Mouse (Mus musculus): Measurements from ENCODE around the gene Tdp2. TPM values are rescaled to one million over a fixed set of nuclear protein-coding genes. Genes with fewer than 3 reads are reported as not detected.
A peak's percentile ranks its signal among the peaks of the same experiment; 100 is the strongest.
"Not testable (repeated sequence)": the region's sequence is repeated elsewhere in the genome, so short reads cannot be mapped to it uniquely, and the experiment has no call there.

The Tdp2 gene
- polyA plus RNA-seq, 1 experiment from 2014 or later = 22.0 TPM

DNA sequence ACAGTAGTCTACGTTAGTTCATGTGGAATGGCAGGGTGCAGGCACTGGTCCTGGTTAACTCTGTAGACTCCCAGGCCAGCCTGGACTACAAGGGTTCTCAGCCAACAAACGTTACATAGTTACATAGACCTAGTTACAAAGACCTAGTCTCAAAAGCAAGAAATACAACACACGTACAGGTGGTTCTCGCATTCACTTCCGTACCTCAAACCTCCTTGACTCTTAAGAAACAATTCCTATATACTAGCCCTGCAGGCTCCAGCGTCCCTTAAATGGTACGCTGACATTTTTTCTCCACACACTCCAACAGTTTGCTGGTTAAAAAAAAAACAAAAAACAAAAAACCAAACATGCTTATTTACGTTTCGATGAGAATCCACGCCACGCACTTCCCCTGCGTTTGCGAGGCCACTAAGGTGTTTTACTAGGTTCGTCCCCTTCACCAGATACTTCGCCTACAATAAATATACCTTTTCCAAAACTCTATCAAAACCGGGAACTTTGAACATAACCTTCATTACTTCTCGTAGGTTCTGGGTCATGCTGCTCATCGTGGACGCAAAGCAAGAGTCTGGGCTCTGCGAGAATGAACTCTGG, 625 bp upstream of the Tdp2 start:
- ATAC-seq (ENCODE audit: low FRiP score, low TSS enrichment) (no peak), DNase-seq (ENCODE audit: low spot score) (no peak)
- H3K27me3 ChIP-seq (ENCODE audit: control insufficient read depth, insufficient read depth, low read length) = no peaks in the 10 kb centered on the region
- H3K27ac ChIP-seq (replicated peaks) = peak overlapping the region; percentile 96
- H3K36me3 ChIP-seq (ENCODE audit: control insufficient read depth, insufficient read depth, low read length) = no peaks in the 10 kb centered on the region
- peak overlapping the region; percentile 92 for H3K4me3 ChIP-seq (ENCODE audit: low read depth, low read length)
- 0 out of 2 replicates have a peak, but pooled peaks cover 3% of the 10 kb centered on the region for H3K4me1 ChIP-seq (replicated peaks; ENCODE audit: control insufficient read depth, insufficient read depth)
- H3K9me3 ChIP-seq (ENCODE audit: control insufficient read depth, low read length) = no peaks in the 10 kb centered on the region
- H3K9ac ChIP-seq (ENCODE audit: low read length) = peak overlapping the region; percentile 71
- no peak for TF ChIP-seq CTCF (IDR thresholded peaks at IDR 0.05; ENCODE audit: low read depth)
- TF ChIP-seq EP300 (optimal IDR thresholded peaks at IDR 0.05) = no peak
- peak overlapping the region; percentile 74 for H3K4me2 ChIP-seq (replicated peaks; ENCODE audit: low read depth)
- under 1% methylated on average over 20 of the region's 20 CpGs for WGBS

DNA sequence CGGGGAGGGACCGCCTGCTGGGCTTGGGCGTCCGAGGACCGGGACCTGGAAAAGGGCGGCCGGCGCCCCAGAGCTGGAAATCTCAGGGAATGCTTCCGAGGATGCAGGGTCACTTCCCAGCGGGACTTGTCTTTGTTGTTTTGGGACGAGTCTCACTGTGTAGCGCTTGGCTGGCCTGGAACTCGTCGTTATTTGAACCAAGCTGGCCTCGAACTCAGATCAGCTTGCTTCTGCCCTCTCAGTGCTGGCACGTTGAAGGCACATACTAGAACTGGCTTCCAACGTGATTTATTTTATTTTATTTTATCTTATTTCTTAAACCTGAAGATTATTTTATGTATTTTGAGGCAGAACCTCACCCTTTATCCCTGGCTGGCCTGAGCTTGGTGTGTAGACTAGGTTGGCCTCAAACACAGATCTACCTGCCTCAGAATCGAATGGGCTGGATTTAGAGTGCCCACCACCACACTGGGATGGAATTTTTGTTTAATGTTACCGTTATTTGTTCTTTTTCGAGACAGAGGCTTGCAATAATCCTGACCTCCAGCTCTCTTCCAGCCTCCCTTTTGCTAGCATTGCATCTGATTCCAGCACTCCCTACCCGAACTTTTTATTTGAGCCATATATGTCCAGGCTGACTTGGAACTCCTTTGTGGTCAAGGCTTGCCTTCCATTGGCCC, 792 bp downstream of the Tdp2 start:
- H3K27me3 ChIP-seq (ENCODE audit: control insufficient read depth, insufficient read depth, low read length) = no peaks in the 10 kb centered on the region
- peak overlapping the region; percentile 96 for H3K27ac ChIP-seq (replicated peaks)
- H3K36me3 ChIP-seq (ENCODE audit: control insufficient read depth, insufficient read depth, low read length) = no peaks in the 10 kb centered on the region
- ATAC-seq (ENCODE audit: low FRiP score, low TSS enrichment) (peak; percentile 1; the same call in 1 of the 2 replicates), DNase-seq (ENCODE audit: low spot score) (no peak)
- H3K4me2 ChIP-seq (replicated peaks; ENCODE audit: low read depth) = peak overlapping the region; percentile 85
- H3K9me3 ChIP-seq (ENCODE audit: control insufficient read depth, low read length) = no peaks in the 10 kb centered on the region
- 0 out of 2 replicates have a peak, but pooled peaks cover 3% of the 10 kb centered on the region for H3K4me1 ChIP-seq (replicated peaks; ENCODE audit: control insufficient read depth, insufficient read depth)
- WGBS = 1% methylated on average over 21 of the region's 21 CpGs
- TF ChIP-seq EP300 (optimal IDR thresholded peaks at IDR 0.05) (no peak), CTCF (IDR thresholded peaks at IDR 0.05; ENCODE audit: low read depth) (no peak)
- peak overlapping the region; percentile 92 for H3K4me3 ChIP-seq (ENCODE audit: low read depth, low read length)
- H3K9ac ChIP-seq (ENCODE audit: low read length) = peak overlapping the region; percentile 95

DNA sequence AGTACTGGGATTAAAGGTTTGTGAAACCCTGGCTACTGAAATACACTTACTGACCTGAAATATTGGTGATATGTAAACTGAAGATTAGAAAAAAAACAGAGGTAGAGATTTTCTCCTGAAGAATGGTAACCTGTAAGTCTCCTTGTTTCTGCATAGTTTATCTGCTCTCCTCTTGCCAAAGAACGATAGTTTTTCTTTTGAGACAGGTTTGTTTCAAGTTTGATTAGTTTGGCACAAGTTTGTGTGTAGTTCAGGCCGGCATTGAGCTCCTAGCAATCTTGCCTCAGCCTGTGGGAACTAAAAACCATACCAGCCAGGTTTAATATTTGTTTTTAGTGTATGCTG, 1.3 kb downstream of the Tdp2 start:
- Histone ChIP-seq H3K27ac (replicated peaks) (no peak overlapping the region; the same call in 1 of the 2 replicates), H3K9ac (ENCODE audit: low read length) (peak overlapping the region; percentile 95), H3K27me3 (ENCODE audit: control insufficient read depth, insufficient read depth, low read length) (no peaks in the 10 kb centered on the region), H3K36me3 (ENCODE audit: control insufficient read depth, insufficient read depth, low read length) (no peaks in the 10 kb centered on the region), H3K4me2 (replicated peaks; ENCODE audit: low read depth) (peak overlapping the region; percentile 85), H3K4me3 (ENCODE audit: low read depth, low read length) (peak overlapping the region; percentile 92), H3K9me3 (ENCODE audit: control insufficient read depth, low read length) (no peaks in the 10 kb centered on the region), H3K4me1 (replicated peaks; ENCODE audit: control insufficient read depth, insufficient read depth) (0 out of 2 replicates have a peak, but pooled peaks cover 3% of the 10 kb centered on the region)
- no peak for ATAC-seq (ENCODE audit: low FRiP score, low TSS enrichment)
- WGBS = 10% methylated on average over 2 of the region's 2 CpGs
- DNase-seq (ENCODE audit: low spot score) = no peak
- no peak for TF ChIP-seq EP300 (optimal IDR thresholded peaks at IDR 0.05)
- no peak for TF ChIP-seq CTCF (IDR thresholded peaks at IDR 0.05; ENCODE audit: low read depth)

DNA sequence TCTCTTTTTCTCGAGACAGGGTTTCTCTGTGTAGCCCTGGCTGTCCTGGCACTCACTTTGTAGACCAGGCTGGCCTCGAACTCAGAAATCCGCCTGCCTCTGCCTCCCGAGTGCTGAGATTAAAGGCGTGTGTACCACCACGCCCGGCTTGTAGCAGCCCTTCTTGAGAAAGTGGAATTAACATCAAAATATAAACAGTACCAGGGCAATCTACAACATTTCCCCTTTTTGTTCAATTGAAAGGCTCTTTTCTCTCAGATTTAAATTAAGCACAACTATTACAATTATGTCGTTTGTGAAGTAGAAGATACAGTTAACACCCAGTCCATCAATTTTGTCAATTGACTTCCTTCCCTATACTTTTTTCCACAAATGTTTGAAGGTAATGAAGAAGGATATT, 6.3 kb downstream of the Tdp2 start:
- H3K9me3 ChIP-seq (ENCODE audit: control insufficient read depth, low read length); H3K9ac ChIP-seq (ENCODE audit: low read length); ATAC-seq (ENCODE audit: low FRiP score, low TSS enrichment); DNase-seq (ENCODE audit: low spot score); H3K27me3 ChIP-seq (ENCODE audit: control insufficient read depth, insufficient read depth, low read length); H3K4me2 ChIP-seq (replicated peaks; ENCODE audit: low read depth); H3K4me1 ChIP-seq (replicated peaks; ENCODE audit: control insufficient read depth, insufficient read depth); H3K27ac ChIP-seq (replicated peaks); H3K36me3 ChIP-seq (ENCODE audit: control insufficient read depth, insufficient read depth, low read length); H3K4me3 ChIP-seq (ENCODE audit: low read depth, low read length): not testable (repeated sequence)
- WGBS = 90% methylated on average over 8 of the region's 8 CpGs

DNA sequence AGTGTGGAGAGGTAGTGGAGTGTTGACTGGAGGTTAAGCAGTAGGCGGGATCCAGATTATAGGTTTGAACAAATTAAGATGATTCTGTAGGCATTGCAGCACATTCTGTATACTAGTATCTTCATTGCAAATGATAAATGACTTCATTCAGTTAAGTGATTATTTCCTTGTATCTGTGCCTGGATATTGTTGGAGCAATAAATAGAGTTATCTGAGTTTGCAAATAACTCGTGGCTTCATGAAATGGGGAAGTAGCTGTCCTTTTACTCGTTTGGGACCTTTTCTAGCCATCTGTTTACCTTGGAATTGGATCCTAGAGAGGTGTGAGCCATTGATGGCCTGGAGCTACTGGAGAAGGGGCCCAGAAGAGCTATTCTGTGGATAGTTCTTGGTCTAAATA, 8.4 kb downstream of the Tdp2 start:
- Histone ChIP-seq H3K36me3 (ENCODE audit: control insufficient read depth, insufficient read depth, low read length) (no peaks in the 10 kb centered on the region), H3K9me3 (ENCODE audit: control insufficient read depth, low read length) (no peaks in the 10 kb centered on the region), H3K4me1 (replicated peaks; ENCODE audit: control insufficient read depth, insufficient read depth) (no peaks in the 10 kb centered on the region), H3K27ac (replicated peaks) (no peak overlapping the region), H3K4me2 (replicated peaks; ENCODE audit: low read depth) (no peak overlapping the region), H3K9ac (ENCODE audit: low read length) (no peak overlapping the region), H3K4me3 (ENCODE audit: low read depth, low read length) (no peak overlapping the region), H3K27me3 (ENCODE audit: control insufficient read depth, insufficient read depth, low read length) (no peaks in the 10 kb centered on the region)
- no peak for TF ChIP-seq EP300 (optimal IDR thresholded peaks at IDR 0.05)
- no peak for TF ChIP-seq CTCF (IDR thresholded peaks at IDR 0.05; ENCODE audit: low read depth)
- ATAC-seq (ENCODE audit: low FRiP score, low TSS enrichment) (no peak), DNase-seq (ENCODE audit: low spot score) (no peak)
- WGBS = 62% methylated on average over 3 of the region's 3 CpGs

DNA sequence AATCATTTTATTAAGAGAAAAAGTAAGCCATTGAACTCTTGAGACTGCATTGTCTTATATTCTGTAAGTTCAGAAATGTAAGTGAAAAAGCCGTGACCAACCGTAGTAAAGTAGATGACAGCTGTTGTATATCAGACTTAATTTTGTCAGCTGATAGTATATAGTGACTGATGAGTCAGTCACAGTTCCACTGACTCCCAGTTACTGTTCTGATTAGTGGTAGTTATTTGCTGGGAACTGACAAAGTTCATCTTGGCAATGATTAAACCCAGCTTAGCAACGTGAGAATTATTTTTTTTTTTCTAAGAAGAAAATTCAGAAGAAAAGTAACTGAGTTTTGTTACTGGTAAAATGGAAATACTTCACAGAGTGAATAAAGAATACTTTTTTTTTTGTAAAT, 10.2 kb downstream of the Tdp2 start:
- H3K4me2 ChIP-seq (replicated peaks; ENCODE audit: low read depth) = no peak overlapping the region
- no peaks in the 10 kb centered on the region for H3K9me3 ChIP-seq (ENCODE audit: control insufficient read depth, low read length)
- no peaks in the 10 kb centered on the region for H3K27me3 ChIP-seq (ENCODE audit: control insufficient read depth, insufficient read depth, low read length)
- TF ChIP-seq EP300 (optimal IDR thresholded peaks at IDR 0.05) (no peak), CTCF (IDR thresholded peaks at IDR 0.05; ENCODE audit: low read depth) (no peak)
- H3K9ac ChIP-seq (ENCODE audit: low read length) = no peak overlapping the region
- ATAC-seq (ENCODE audit: low FRiP score, low TSS enrichment) = no peak
- no peak overlapping the region for H3K4me3 ChIP-seq (ENCODE audit: low read depth, low read length)
- H3K27ac ChIP-seq (replicated peaks) = no peak overlapping the region
- H3K4me1 ChIP-seq (replicated peaks; ENCODE audit: control insufficient read depth, insufficient read depth) = no peaks in the 10 kb centered on the region
- no peaks in the 10 kb centered on the region for H3K36me3 ChIP-seq (ENCODE audit: control insufficient read depth, insufficient read depth, low read length)
- DNase-seq (ENCODE audit: low spot score) = no peak
- WGBS = 65% methylated on average over 3 of the region's 3 CpGs
